Mouse (Mus musculus) hindbrain, embryonic 13.5 days (tissue): ENCODE results near the gene Sema6d. TPM values are rescaled to one million over a fixed set of nuclear protein-coding genes. Genes with fewer than 3 reads are reported as not detected.

Experiments
- ATAC-seq: fragments of 200-750 bp; cut with Nextera tagmentation; 2 replicates; pipeline ENCODE4 v1.8.0; 2017; ENCODE audit warnings: moderate TSS enrichment; ENCODE audit not compliant: low FRiP score
- H3K27ac ChIP-seq: fragments of 300-500 bp; sonication (generic); 2 replicates; pipeline ENCODE4 v1.5.1; 2015; ENCODE audit warnings: inconsistent platforms, mild to moderate bottlenecking, moderate library complexity
- H3K27me3 ChIP-seq: fragments of 300-500 bp; sonication (generic); 2 replicates; pipeline ENCODE4 v1.6.1; 2015; ENCODE audit warnings: mild to moderate bottlenecking, inconsistent platforms
- H3K36me3 ChIP-seq: fragments of 300-500 bp; sonication (generic); 2 replicates; pipeline ENCODE4 v1.6.1; 2015; ENCODE audit warnings: mild to moderate bottlenecking, inconsistent platforms
- H3K4me1 ChIP-seq: fragments of 300-500 bp; sonication (generic); replicated peaks from 2 replicates; pipeline ENCODE4 v1.6.1; 2015; ENCODE audit warnings: inconsistent platforms
- H3K4me2 ChIP-seq: fragments of 300-500 bp; sonication (generic); 2 replicates; pipeline ENCODE4 v1.6.1; 2015; ENCODE audit warnings: inconsistent platforms, mild to moderate bottlenecking, moderate library complexity
- H3K4me3 ChIP-seq: fragments of 300-500 bp; sonication (generic); 2 replicates; pipeline ENCODE4 v1.5.1; 2015; ENCODE audit warnings: mild to moderate bottlenecking, inconsistent platforms
- H3K9ac ChIP-seq: fragments of 300-500 bp; sonication (generic); 2 replicates; pipeline ENCODE4 v1.6.1; 2015; ENCODE audit warnings: mild to moderate bottlenecking, inconsistent platforms
- H3K9me3 ChIP-seq: fragments of 300-500 bp; sonication (generic); 2 replicates; pipeline ENCODE4 v1.6.1; 2016; ENCODE audit warnings: inconsistent platforms
- WGBS: fragments of 180-500 bp; shearing (Covaris S2); methylation state at CpG from one replicate; pipeline ENCODE4 v1.1.7; 2015; 5-methylcytosine and 5-hydroxymethylcytosine counted together
- polyA plus RNA-seq: library from polyadenylated mRNA; unstranded; fragments of >200 nt; fragmentation: Nextera tagmentation; extraction: Ambion mirVana; gene quantifications from 2 replicates; pipeline ENCODE4 v1.2.1, GENCODE M21; 2015

The Sema6d gene
- polyA plus RNA-seq, 1 experiment from 2014 or later, result 35.6 TPM

GRCm38 (mm10) chr2:124244543-124245245, 154.9 kb downstream of the Sema6d start:
- H3K36me3 ChIP-seq, result no peaks in the 10 kb centered on the region
- no peaks in the 10 kb centered on the region for H3K9me3 ChIP-seq
- H3K4me3 ChIP-seq, result no peak overlapping the region
- no peak overlapping the region for H3K27ac ChIP-seq
- H3K4me2 ChIP-seq, result no peak overlapping the region
- no peak overlapping the region for H3K9ac ChIP-seq
- WGBS, result 45% methylated on average over 4 of the region's 4 CpGs
- no peak for ATAC-seq
- H3K27me3 ChIP-seq, result no peaks in the 10 kb centered on the region
- H3K4me1 ChIP-seq, result peaks cover 17% of the 10 kb centered on the region; the same call in 1 of the 2 replicates

- Histone ChIP-seq H3K4me2 (no peak overlapping the region), H3K36me3 (no peaks in the 10 kb centered on the region), H3K27ac (no peak overlapping the region), H3K4me3 (no peak overlapping the region), H3K4me1 (no peaks in the 10 kb centered on the region), H3K9me3 (no peaks in the 10 kb centered on the region), H3K9ac (no peak overlapping the region), H3K27me3 (no peaks in the 10 kb centered on the region)
- ATAC-seq, result no peak
- WGBS, result 37% methylated on average over 1 of the region's 1 CpGs
Measured at GRCm38 (mm10) chr2:124258108-124258507, 168.3 kb downstream of the Sema6d start.

GRCm38 (mm10) chr2:124264309-124264708, 174.5 kb downstream of the Sema6d start:
- WGBS, result 87% methylated on average over 3 of the region's 3 CpGs
- Histone ChIP-seq H3K27ac (no peak overlapping the region), H3K4me1 (no peaks in the 10 kb centered on the region), H3K4me3 (no peak overlapping the region), H3K36me3 (no peaks in the 10 kb centered on the region), H3K27me3 (no peaks in the 10 kb centered on the region), H3K9me3 (no peaks in the 10 kb centered on the region), H3K9ac (no peak overlapping the region), H3K4me2 (no peak overlapping the region)
- no peak for ATAC-seq

- ATAC-seq, result no peak
- Histone ChIP-seq H3K27me3 (no peaks in the 10 kb centered on the region), H3K9me3 (no peaks in the 10 kb centered on the region), H3K27ac (no peak overlapping the region), H3K9ac (no peak overlapping the region), H3K36me3 (no peaks in the 10 kb centered on the region), H3K4me3 (no peak overlapping the region), H3K4me1 (no peaks in the 10 kb centered on the region), H3K4me2 (no peak overlapping the region)
- 81% methylated on average over 6 of the region's 6 CpGs for WGBS
Measured at GRCm38 (mm10) chr2:124271156-124271555, 181.4 kb downstream of the Sema6d start.

- Histone ChIP-seq H3K4me3 (no peak overlapping the region), H3K4me2 (no peak overlapping the region), H3K9ac (no peak overlapping the region), H3K4me1 (peaks cover 8% of the 10 kb centered on the region; the same call in 1 of the 2 replicates), H3K27me3 (no peaks in the 10 kb centered on the region), H3K36me3 (no peaks in the 10 kb centered on the region), H3K27ac (no peak overlapping the region), H3K9me3 (no peaks in the 10 kb centered on the region)
- 48% methylated on average over 1 of the region's 1 CpGs for WGBS
- ATAC-seq, result no peak
Measured at GRCm38 (mm10) chr2:124277492-124277891, 187.7 kb downstream of the Sema6d start.

GRCm38 (mm10) chr2:124285109-124285508, 195.3 kb downstream of the Sema6d start:
- Histone ChIP-seq H3K9me3 (no peaks in the 10 kb centered on the region), H3K27me3 (no peaks in the 10 kb centered on the region), H3K4me1 (no peaks in the 10 kb centered on the region), H3K27ac (no peak overlapping the region), H3K36me3 (no peaks in the 10 kb centered on the region), H3K4me3 (no peak overlapping the region), H3K9ac (no peak overlapping the region), H3K4me2 (no peak overlapping the region)
- 87% methylated on average over 2 of the region's 2 CpGs for WGBS
- ATAC-seq, result no peak

- Histone ChIP-seq H3K4me2 (no peak overlapping the region), H3K36me3 (no peaks in the 10 kb centered on the region), H3K4me1 (no peaks in the 10 kb centered on the region), H3K9ac (no peak overlapping the region), H3K9me3 (no peaks in the 10 kb centered on the region), H3K27me3 (no peaks in the 10 kb centered on the region), H3K27ac (no peak overlapping the region), H3K4me3 (no peak overlapping the region)
- no peak for ATAC-seq
- 79% methylated on average over 2 of the region's 2 CpGs for WGBS
Measured at GRCm38 (mm10) chr2:124289356-124289755, 199.6 kb downstream of the Sema6d start.

GRCm38 (mm10) chr2:124291145-124291544, 201.4 kb downstream of the Sema6d start:
- no peaks in the 10 kb centered on the region for H3K36me3 ChIP-seq
- WGBS, result 68% methylated on average over 3 of the region's 3 CpGs
- H3K4me2 ChIP-seq, result no peak overlapping the region
- H3K27ac ChIP-seq, result no peak overlapping the region
- H3K27me3 ChIP-seq, result no peaks in the 10 kb centered on the region
- H3K4me3 ChIP-seq, result no peak overlapping the region
- no peak for ATAC-seq
- no peaks in the 10 kb centered on the region for H3K4me1 ChIP-seq
- no peaks in the 10 kb centered on the region for H3K9me3 ChIP-seq
- H3K9ac ChIP-seq, result no peak overlapping the region

GRCm38 (mm10) chr2:124293601-124294000, 203.8 kb downstream of the Sema6d start:
- 90% methylated on average over 2 of the region's 2 CpGs for WGBS
- no peak for ATAC-seq
- no peak overlapping the region for H3K27ac ChIP-seq

GRCm38 (mm10) chr2:124298351-124298750, 208.6 kb downstream of the Sema6d start:
- no peak overlapping the region for H3K4me2 ChIP-seq
- no peaks in the 10 kb centered on the region for H3K36me3 ChIP-seq
- no peak overlapping the region for H3K9ac ChIP-seq
- ATAC-seq, result no peak
- 58% methylated on average over 5 of the region's 5 CpGs for WGBS
- no peak overlapping the region for H3K27ac ChIP-seq
- no peak overlapping the region for H3K4me3 ChIP-seq
- no peaks in the 10 kb centered on the region for H3K27me3 ChIP-seq
- H3K9me3 ChIP-seq, result no peaks in the 10 kb centered on the region
- H3K4me1 ChIP-seq, result no peaks in the 10 kb centered on the region

More at GRCm38 (mm10) chr2:124293601-124294000, 203.8 kb downstream of the Sema6d start:
- Histone ChIP-seq H3K27me3 (no peaks in the 10 kb centered on the region), H3K4me2 (no peak overlapping the region), H3K4me3 (no peak overlapping the region), H3K4me1 (no peaks in the 10 kb centered on the region), H3K9me3 (no peaks in the 10 kb centered on the region), H3K36me3 (no peaks in the 10 kb centered on the region), H3K9ac (no peak overlapping the region)

- Histone ChIP-seq H3K9me3 (no peaks in the 10 kb centered on the region), H3K4me1 (no peaks in the 10 kb centered on the region), H3K9ac (no peak overlapping the region), H3K27ac (no peak overlapping the region), H3K4me3 (no peak overlapping the region), H3K27me3 (no peaks in the 10 kb centered on the region), H3K36me3 (no peaks in the 10 kb centered on the region), H3K4me2 (no peak overlapping the region)
- 68% methylated on average over 1 of the region's 1 CpGs for WGBS
- no peak for ATAC-seq
Measured at GRCm38 (mm10) chr2:124298872-124299271, 209.1 kb downstream of the Sema6d start.

- Histone ChIP-seq H3K27me3 (no peaks in the 10 kb centered on the region), H3K4me2 (no peak overlapping the region), H3K4me3 (no peak overlapping the region), H3K36me3 (no peaks in the 10 kb centered on the region), H3K27ac (no peak overlapping the region), H3K9ac (no peak overlapping the region), H3K9me3 (no peaks in the 10 kb centered on the region), H3K4me1 (no peaks in the 10 kb centered on the region)
- no peak for ATAC-seq
- 68% methylated on average over 2 of the region's 2 CpGs for WGBS
Measured at GRCm38 (mm10) chr2:124308605-124309004, 218.8 kb downstream of the Sema6d start.

- WGBS, result 94% methylated on average over 6 of the region's 6 CpGs
- Histone ChIP-seq H3K9ac (no peak overlapping the region), H3K27me3 (no peaks in the 10 kb centered on the region), H3K27ac (no peak overlapping the region), H3K4me2 (no peak overlapping the region), H3K9me3 (no peaks in the 10 kb centered on the region), H3K4me1 (no peaks in the 10 kb centered on the region), H3K4me3 (no peak overlapping the region), H3K36me3 (no peaks in the 10 kb centered on the region)
- no peak for ATAC-seq
Measured at GRCm38 (mm10) chr2:124309361-124310128, 219.8 kb downstream of the Sema6d start.
